ENCODE assay signal across 16 mouse cellular contexts in the genomic region with DNA sequence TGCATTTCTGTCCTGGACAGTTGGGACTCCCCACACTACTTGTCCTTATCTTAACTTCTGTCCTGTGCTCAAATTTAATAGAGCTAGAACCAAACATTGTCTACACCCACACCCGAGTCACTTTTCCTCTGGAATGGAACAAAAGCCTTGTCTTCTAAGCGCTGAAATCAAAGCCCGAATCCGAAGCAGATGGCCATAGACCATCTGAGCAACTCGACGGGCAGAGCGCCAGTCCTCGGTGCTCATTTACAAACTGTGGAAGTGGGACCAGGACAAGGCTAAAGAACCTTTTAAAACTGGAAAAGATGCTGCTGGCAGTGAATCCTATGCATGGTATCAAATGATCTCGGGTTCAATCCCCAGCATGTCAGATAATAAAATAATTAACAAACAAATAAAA. TPM values are rescaled to one million over a fixed set of nuclear protein-coding genes. Genes with fewer than 3 reads are reported as not detected.
DNase-seq lines count a peak whose midpoint lies in the region; ATAC-seq and TF ChIP-seq lines count a peak whose summit lies in the region.
"Had no signal": no experiment of that assay in that cellular context is flagged by ENCODE, and none has a peak within 500 bp of the region (broad histone marks: within the 10 kb centered on the region; RNA-seq: fewer than 3 reads in every experiment).

No protein-coding gene starts in this region.

- 42% methylated on average over 9 of the region's 9 CpGs for WGBS in hindbrain, postnatal 0 days

- intact Hi-C loops in gastrocnemius, postnatal 14 days (cut with DNase I; ENCODE audit: low total_unique reads), result loop anchor here (5.0 kb wide), 2 partner anchors 35 to 70 kb away; no protein-coding TSS in a partner anchor

- H3K9me3 ChIP-seq in hindbrain, postnatal 0 days (ENCODE audit: low read length), result no peaks in the 10 kb centered on the region
- H3K9me3 ChIP-seq: limb, embryonic 13.5 days; midbrain, embryonic 10.5 days had no signal

- peak; percentile 38 for DNase-seq in gastrocnemius, postnatal 14 days
- no peak for DNase-seq in gastrocnemius, postnatal 4 days (ENCODE audit: low spot score in 2 of 2)
- peak; percentile 31 to 43 for DNase-seq in right cerebral cortex, adult 2 months (ENCODE audit: low spot score in 2 of 2)
- DNase-seq in right cerebral cortex, postnatal 36 days (ENCODE audit: low spot score in 2 of 2), result no peak
- DNase-seq in hindbrain, postnatal 0 days (ENCODE audit: low spot score), result peak; percentile 76
- no peak for DNase-seq in kidney, adult 11 months
- DNase-seq in lung, postnatal 4 days, result no peak
- no peak for DNase-seq in adrenal gland, postnatal 25 days
- DNase-seq: embryo, embryonic 11 days; heart, adult 2 months; lung, embryonic 14.5 days; thymus, postnatal 14 days had no signal

- H3K4me1 ChIP-seq in hindbrain, postnatal 0 days (ENCODE audit: insufficient read depth, low read length), result no peaks in the 10 kb centered on the region
- H3K4me1 ChIP-seq: limb, embryonic 13.5 days; midbrain, embryonic 10.5 days had no signal

- no peak overlapping the region for H3K27ac ChIP-seq in hindbrain, postnatal 0 days
- H3K27ac ChIP-seq: heart, adult 2 months; kidney, postnatal 0 days; limb, embryonic 13.5 days; midbrain, embryonic 10.5 days had no signal

- no peaks in the 10 kb centered on the region for H3K36me3 ChIP-seq in hindbrain, postnatal 0 days (ENCODE audit: insufficient read depth, low read length)
- H3K36me3 ChIP-seq: limb, embryonic 13.5 days had no signal

- H3K4me3 ChIP-seq in hindbrain, postnatal 0 days (ENCODE audit: low read length), result no peak overlapping the region
- H3K4me3 ChIP-seq: heart, adult 2 months; limb, embryonic 13.5 days; midbrain, embryonic 10.5 days had no signal

- H3K4me2 ChIP-seq in hindbrain, postnatal 0 days (ENCODE audit: low read depth, low read length), result no peak overlapping the region
- H3K4me2 ChIP-seq: limb, embryonic 13.5 days; lung, embryonic 14.5 days had no signal

- ATAC-seq in hindbrain, postnatal 0 days, result no peak
- ATAC-seq: Patski had no signal

- H3K27me3 ChIP-seq in hindbrain, postnatal 0 days (ENCODE audit: insufficient read depth, low read length), result no peaks in the 10 kb centered on the region
- H3K27me3 ChIP-seq: limb, embryonic 13.5 days; Patski had no signal

- no peak for TF ChIP-seq CTCF in hindbrain, postnatal 0 days (IDR thresholded peaks at IDR 0.05; ENCODE audit: low read depth)

- no peak overlapping the region for H3K9ac ChIP-seq in hindbrain, postnatal 0 days (replicated peaks; ENCODE audit: low read length)
- H3K9ac ChIP-seq: limb, embryonic 13.5 days; lung, embryonic 14.5 days had no signal

RNA-seq across cellular contexts. Expression of a gene that starts 17.5 kb away (rescaled TPM):
- total RNA-seq in gastrocnemius, postnatal 14 days (2021), result 10 to 100 TPM; 13.4 to 14.4 TPM
- total RNA-seq in gastrocnemius, postnatal 4 days (2021), result 10 to 100 TPM; 26.0 to 31.7 TPM
- total RNA-seq in hindbrain, postnatal 0 days (2014; rRNA removed), result 75.7 and 87.3 TPM in 2 replicates
- polyA plus RNA-seq in hindbrain, postnatal 0 days (2015; fragmentation: Nextera tagmentation; extraction: Ambion mirVana), result 59.7 and 60.9 TPM in 2 replicates
- total RNA-seq in adrenal gland, postnatal 25 days (2021), result 16.4 and 22.7 TPM in 2 replicates

RNA-seq across cellular contexts. Expression of a gene that starts 42.8 kb away (rescaled TPM):
- total RNA-seq in gastrocnemius, postnatal 14 days (2021), result 10 to 100 TPM; 39.5 to 47.6 TPM
- total RNA-seq in gastrocnemius, postnatal 4 days (2021), result 10 to 100 TPM; 46.2 to 53.8 TPM
- 20.9 and 27.2 TPM in 2 replicates for total RNA-seq in hindbrain, postnatal 0 days (2014; rRNA removed)
- 16.8 and 18.3 TPM in 2 replicates for polyA plus RNA-seq in hindbrain, postnatal 0 days (2015; fragmentation: Nextera tagmentation; extraction: Ambion mirVana)
- 11.7 and 13.4 TPM in 2 replicates for total RNA-seq in adrenal gland, postnatal 25 days (2021)

Comparison
In these comparisons a context has a peak if more than half of its experiments do, and no peak if none do; other contexts are left out.
1. DNase-seq: peak in gastrocnemius, postnatal 14 days (single experiment), right cerebral cortex, adult 2 months (2 of 2) and hindbrain, postnatal 0 days (single experiment); none in gastrocnemius, postnatal 4 days (0 of 2), right cerebral cortex, postnatal 36 days (0 of 2), kidney, adult 11 months (single experiment), lung, postnatal 4 days (0 of 2) and adrenal gland, postnatal 25 days (single experiment).